Mouse (Mus musculus) MEL (cell line): ENCODE results near the gene Pcnx3.

Source experiments
- CTCF ChIP-seq, 3 experiments: IDR thresholded peaks in 2 of 3; conservative IDR thresholded peaks in 1 of 3; 2 replicates each; pipeline ENCODE4 v1.5.1; 2011 to 2012; ENCODE audit warnings: low read length in 3 of 3, low read depth in 2 of 3, mild to moderate bottlenecking in 2 of 3, improper control_type of control experiment in 1 of 3, inconsistent platforms in 1 of 3, mixed read lengths in 1 of 3, moderate library complexity in 1 of 3; ENCODE audit not compliant: control insufficient read depth in 1 of 3, insufficient read depth in 1 of 3, poor library complexity in 1 of 3, severe bottlenecking in 1 of 3
- ZKSCAN1 ChIP-seq: IDR thresholded peaks from 2 replicates; pipeline ENCODE4 v1.6.1; 2012; ENCODE audit warnings: low read depth, mild to moderate bottlenecking, inconsistent platforms, low read length, improper control_type of control experiment, moderate library complexity

GRCm38 (mm10) chr19:5636036-5636570 lies 52.6 kb downstream of the Pcnx3 start:
- no peak for TF ChIP-seq CTCF (IDR thresholded peaks at IDR 0.05 in 2 of 3, conservative IDR thresholded peaks at IDR 0.05 in 1 of 3; ENCODE audit: control insufficient read depth in 1 of 3, insufficient read depth in 1 of 3, low read depth in 2 of 3, low read length in 3 of 3, poor library complexity in 1 of 3, severe bottlenecking in 1 of 3)
- TF ChIP-seq ZKSCAN1 = no peak
